Mouse (Mus musculus): Measurements from ENCODE around the gene Elk3. TPM values are rescaled to one million over a fixed set of nuclear protein-coding genes. Genes with fewer than 3 reads are reported as not detected.
A peak's percentile ranks its signal among the peaks of the same experiment; 100 is the strongest.

Gene Elk3
- polyA plus RNA-seq, 1 experiment = 21.6 TPM

GRCm38 (mm10) chr10:93332261-93332809, 21.4 kb upstream of the Elk3 start:
- DNase-seq (ENCODE audit: low spot score) = no peak

- no peak for DNase-seq (ENCODE audit: low spot score)
Observed at GRCm38 (mm10) chr10:93331543-93331942, 20.6 kb upstream of the Elk3 start.

- no peak for DNase-seq (ENCODE audit: low spot score)
Observed at GRCm38 (mm10) chr10:93328321-93328720, 17.4 kb upstream of the Elk3 start.

GRCm38 (mm10) chr10:93327187-93327586, 16.3 kb upstream of the Elk3 start:
- no peak for DNase-seq (ENCODE audit: low spot score)

GRCm38 (mm10) chr10:93326741-93327100, 15.8 kb upstream of the Elk3 start:
- no peak for DNase-seq (ENCODE audit: low spot score)

- no peak for DNase-seq (ENCODE audit: low spot score)
Observed at GRCm38 (mm10) chr10:93325804-93326740, 15.1 kb upstream of the Elk3 start.

- no peak for DNase-seq (ENCODE audit: low spot score)
Observed at GRCm38 (mm10) chr10:93325369-93325768, 14.4 kb upstream of the Elk3 start.

- DNase-seq (ENCODE audit: low spot score) = no peak
Observed at GRCm38 (mm10) chr10:93324438-93324837, 13.5 kb upstream of the Elk3 start.

- DNase-seq (ENCODE audit: low spot score) = no peak
Observed at GRCm38 (mm10) chr10:93323659-93324058, 12.7 kb upstream of the Elk3 start.

GRCm38 (mm10) chr10:93321763-93322162, 10.8 kb upstream of the Elk3 start:
- DNase-seq (ENCODE audit: low spot score) = no peak

GRCm38 (mm10) chr10:93320148-93320547, 9.2 kb upstream of the Elk3 start:
- DNase-seq (ENCODE audit: low spot score) = no peak

GRCm38 (mm10) chr10:93319526-93320063, 8.7 kb upstream of the Elk3 start:
- no peak for DNase-seq (ENCODE audit: low spot score)

- no peak for DNase-seq (ENCODE audit: low spot score)
Observed at GRCm38 (mm10) chr10:93316909-93317308, 6.0 kb upstream of the Elk3 start.

- no peak for DNase-seq (ENCODE audit: low spot score)
Observed at GRCm38 (mm10) chr10:93311576-93311975, 641 bp upstream of the Elk3 start.

- DNase-seq (ENCODE audit: low spot score) = peak; percentile 50
Observed at GRCm38 (mm10) chr10:93309934-93310621, 857 bp downstream of the Elk3 start.

GRCm38 (mm10) chr10:93309131-93309933, 1.6 kb downstream of the Elk3 start:
- no peak for DNase-seq (ENCODE audit: low spot score)

- no peak for DNase-seq (ENCODE audit: low spot score)
Observed at GRCm38 (mm10) chr10:93306367-93306766, 4.6 kb downstream of the Elk3 start.

GRCm38 (mm10) chr10:93305946-93306345, 5.0 kb downstream of the Elk3 start:
- no peak for DNase-seq (ENCODE audit: low spot score)

GRCm38 (mm10) chr10:93303231-93303630, 7.7 kb downstream of the Elk3 start:
- no peak for DNase-seq (ENCODE audit: low spot score)

GRCm38 (mm10) chr10:93301831-93302230, 9.1 kb downstream of the Elk3 start:
- DNase-seq (ENCODE audit: low spot score) = no peak

- no peak for DNase-seq (ENCODE audit: low spot score)
Observed at GRCm38 (mm10) chr10:93298208-93298607, 12.7 kb downstream of the Elk3 start.

- no peak for DNase-seq (ENCODE audit: low spot score)
Observed at GRCm38 (mm10) chr10:93297774-93298173, 13.2 kb downstream of the Elk3 start.
